Mouse (Mus musculus): ENCODE results near the gene Haus7.

GRCm38 (mm10) chrX:73483484-73483810 lies 24.6 kb upstream of the Haus7 start, which contains the start of gene Bgn:
- TF ChIP-seq CTCF (conservative IDR thresholded peaks at IDR 0.05; ENCODE audit: insufficient read depth, insufficient read length, low read depth, low read length) (no peak), POLR2A (IDR thresholded peaks at IDR 0.05; ENCODE audit: low read depth, low read length) (peak; percentile 67)

Data from kidney, adult 2 months (tissue).